Mouse (Mus musculus) lung, postnatal 4 days (tissue): ENCODE data around the gene Rag1.
A peak's percentile ranks its signal among the peaks of the same experiment; 100 is the strongest.

Experiments
- DNase-seq, 2 experiments: peaks; one replicate each; pipeline ENCODE4 v3.0.0; 2021

The Rag1 gene

GRCm38 (mm10) chr2:101638979-101639839 is 10.1 kb downstream of the Rag1 start:
- DNase-seq = no peak

GRCm38 (mm10) chr2:101628297-101629236 is 20.7 kb downstream of the Rag1 start:
- peak; percentile 79 to 86 for DNase-seq

GRCm38 (mm10) chr2:101627227-101627626 is 22.1 kb downstream of the Rag1 start:
- DNase-seq = no peak

- no peak for DNase-seq
Measured at GRCm38 (mm10) chr2:101624526-101624925, 24.8 kb downstream of the Rag1 start, which contains the start of gene Rag2. Rag2 (plus strand) TSS chr2:101624718.

GRCm38 (mm10) chr2:101624011-101624410 is 25.3 kb downstream of the Rag1 start:
- no peak for DNase-seq

- no peak for DNase-seq
Measured at GRCm38 (mm10) chr2:101623042-101623441, 26.3 kb downstream of the Rag1 start.

GRCm38 (mm10) chr2:101621611-101622010 is 27.7 kb downstream of the Rag1 start:
- DNase-seq = no peak

GRCm38 (mm10) chr2:101620899-101621298 is 28.4 kb downstream of the Rag1 start:
- no peak for DNase-seq

- DNase-seq = no peak
Measured at GRCm38 (mm10) chr2:101618373-101618772, 30.9 kb downstream of the Rag1 start.

GRCm38 (mm10) chr2:101615464-101616305 is 33.6 kb downstream of the Rag1 start:
- no peak for DNase-seq

GRCm38 (mm10) chr2:101610861-101611260 is 38.4 kb downstream of the Rag1 start:
- DNase-seq = no peak

- no peak for DNase-seq
Measured at GRCm38 (mm10) chr2:101608232-101608894, 40.9 kb downstream of the Rag1 start.

- DNase-seq = no peak
Measured at GRCm38 (mm10) chr2:101603099-101603498, 46.2 kb downstream of the Rag1 start.

GRCm38 (mm10) chr2:101600703-101601102 is 48.6 kb downstream of the Rag1 start:
- DNase-seq = peak in 1 of 2 experiments; percentile 8

GRCm38 (mm10) chr2:101598190-101599181 is 50.8 kb downstream of the Rag1 start:
- no peak for DNase-seq

- DNase-seq = no peak
Measured at GRCm38 (mm10) chr2:101597186-101597585, 52.1 kb downstream of the Rag1 start.

- DNase-seq = no peak
Measured at GRCm38 (mm10) chr2:101594681-101595080, 54.6 kb downstream of the Rag1 start.

GRCm38 (mm10) chr2:101592886-101593285 is 56.4 kb downstream of the Rag1 start:
- no peak for DNase-seq

GRCm38 (mm10) chr2:101592023-101592841 is 57.1 kb downstream of the Rag1 start:
- no peak for DNase-seq

GRCm38 (mm10) chr2:101591356-101591755 is 57.9 kb downstream of the Rag1 start:
- DNase-seq = no peak
